Mouse (Mus musculus): ENCODE data around the gene Rmi2.
"Not testable (repeated sequence)": the region's sequence is repeated elsewhere in the genome, so short reads cannot be mapped to it uniquely, and the experiment has no call there.

The Rmi2 gene

GRCm38 (mm10) chr16:10827766-10828460, 6.9 kb upstream of the Rmi2 start:
- DNase-seq, result no peak

DNA sequence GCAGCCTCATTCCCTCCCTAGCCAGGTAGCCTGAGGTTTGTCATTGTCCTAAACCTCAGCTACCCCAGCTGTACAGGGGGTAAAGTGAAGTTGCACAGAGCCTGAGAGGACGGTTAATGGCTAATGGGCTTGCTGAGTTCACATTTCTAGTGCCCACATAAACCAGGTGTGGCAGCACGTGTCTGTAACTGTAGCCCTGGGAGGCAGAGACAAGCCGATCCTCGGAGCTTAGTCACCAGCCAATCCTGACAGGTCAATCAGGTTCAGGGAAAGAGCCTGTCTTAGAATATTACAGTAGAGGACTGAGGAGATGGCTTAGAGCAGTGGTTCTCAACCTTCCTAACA, 6.4 kb upstream of the Rmi2 start:
- no peak for DNase-seq

DNA sequence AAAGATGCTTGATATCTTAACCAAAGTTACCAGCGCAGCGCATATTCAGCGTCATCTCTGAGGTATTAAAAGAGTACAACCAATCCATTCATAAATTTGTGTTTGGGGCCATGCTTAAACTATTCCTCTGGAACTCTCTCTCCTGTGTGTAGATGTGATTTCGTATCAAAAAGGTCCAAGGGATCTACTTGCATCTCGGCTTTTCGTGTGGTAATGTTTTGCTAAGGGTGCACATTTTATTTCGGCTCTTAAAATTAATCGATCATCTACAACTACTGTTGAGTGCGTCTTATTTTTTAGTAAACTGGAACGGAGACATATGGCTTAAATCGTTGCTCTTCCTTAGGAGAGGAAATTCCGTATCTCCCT, 333 bp upstream of the Rmi2 start:
- no peak for DNase-seq

- no peak for DNase-seq
Measured at GRCm38 (mm10) chr16:10836388-10836787, 1.5 kb downstream of the Rmi2 start.

GRCm38 (mm10) chr16:10837250-10837649, 2.4 kb downstream of the Rmi2 start:
- no peak for DNase-seq

- no peak for DNase-seq
Measured at GRCm38 (mm10) chr16:10837903-10838302, 3.0 kb downstream of the Rmi2 start.

GRCm38 (mm10) chr16:10838487-10839245, 3.8 kb downstream of the Rmi2 start:
- DNase-seq, result no peak

- no peak for DNase-seq
Measured at GRCm38 (mm10) chr16:10840018-10840417, 5.2 kb downstream of the Rmi2 start.

DNA sequence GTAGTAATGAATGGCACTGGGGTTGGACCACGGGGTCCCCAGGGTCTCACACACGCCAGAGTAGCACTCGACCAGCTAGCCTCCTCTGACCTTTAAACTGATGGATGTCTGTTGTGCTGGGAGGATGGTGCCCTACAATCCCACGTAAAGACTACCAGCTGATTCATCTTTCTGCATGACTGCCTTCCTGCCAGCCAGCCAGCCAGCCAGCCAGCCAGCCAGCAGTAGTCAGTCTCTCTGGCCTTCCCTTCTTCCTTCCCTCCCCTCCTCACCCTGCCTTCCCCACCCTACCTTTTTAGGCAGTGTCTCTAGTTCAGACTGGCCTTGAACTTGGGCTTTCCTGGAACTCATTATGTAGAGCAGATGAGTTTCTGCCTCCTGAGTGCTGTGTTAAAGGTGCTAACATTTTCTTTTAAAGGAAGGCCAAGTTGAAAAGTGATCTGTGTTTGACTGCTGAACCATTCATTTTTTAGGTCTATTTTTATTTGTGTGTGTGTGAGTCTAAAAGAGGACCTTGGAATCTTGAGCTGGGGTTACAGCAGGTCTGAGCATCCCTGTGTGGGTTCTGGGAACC, 7.5 kb downstream of the Rmi2 start:
- no peak for DNase-seq

DNA sequence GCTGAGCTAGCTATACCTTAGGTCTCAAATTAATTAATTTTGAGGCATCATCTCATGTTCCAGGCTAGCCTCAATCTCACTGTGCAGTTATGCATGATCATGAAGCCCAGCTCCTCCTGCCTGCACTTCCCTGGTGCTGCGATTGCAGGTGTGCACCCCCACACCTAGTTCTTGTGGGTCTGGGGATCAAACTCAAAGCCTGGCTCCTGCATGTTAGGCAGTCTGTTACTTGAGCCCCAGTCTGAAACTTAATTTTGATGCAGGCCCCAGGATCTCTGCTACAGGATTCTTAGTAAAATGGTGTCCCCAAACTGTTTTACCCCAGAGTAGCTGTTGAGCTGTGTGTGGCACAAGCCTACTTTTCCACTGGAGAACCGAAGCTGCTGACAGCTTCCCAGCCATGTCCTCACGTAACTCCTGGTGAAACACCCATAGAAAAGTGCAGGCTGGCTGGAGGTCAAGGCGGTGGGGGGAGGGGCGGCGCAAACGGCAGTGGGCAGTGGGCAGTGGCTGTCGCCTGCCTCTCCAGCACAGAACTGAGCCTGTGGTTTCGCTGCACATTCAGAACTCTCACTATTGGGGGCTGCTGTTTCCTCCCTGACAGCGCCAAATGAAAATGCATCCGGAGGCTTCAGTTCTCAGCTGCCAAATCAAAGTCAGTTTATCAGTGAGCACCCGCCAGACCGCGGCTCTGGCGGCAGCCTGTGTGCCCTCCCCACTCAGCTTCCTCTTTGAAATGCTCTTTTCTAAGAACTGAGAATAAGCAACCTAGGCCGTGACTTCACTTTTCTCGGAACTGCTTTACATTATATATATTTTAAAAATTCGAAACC, 8.8 kb downstream of the Rmi2 start:
- DNase-seq, result no peak

GRCm38 (mm10) chr16:10844319-10844670, 9.4 kb downstream of the Rmi2 start:
- DNase-seq, result no peak

- no peak for DNase-seq
Measured at GRCm38 (mm10) chr16:10845952-10846351, 11.1 kb downstream of the Rmi2 start.

DNA sequence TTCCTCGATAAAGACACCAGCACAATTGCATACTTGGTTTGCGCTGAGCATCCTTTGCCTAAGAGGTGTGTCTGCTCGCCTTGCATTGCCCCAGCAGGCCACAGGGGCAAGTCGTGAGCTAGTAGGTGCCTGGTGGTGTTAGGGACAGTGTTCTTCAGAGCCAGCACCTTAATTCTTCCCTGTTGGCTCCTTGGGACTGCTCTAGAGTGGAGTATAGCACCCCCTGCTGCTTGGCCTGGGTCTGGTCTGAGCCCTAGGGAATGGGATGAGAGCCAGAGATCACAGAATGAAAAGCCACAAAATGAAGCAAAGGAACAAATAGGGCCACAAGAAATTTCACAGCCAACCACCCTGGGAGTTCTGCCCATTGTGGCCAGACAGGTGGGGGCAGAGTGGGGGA, 11.6 kb downstream of the Rmi2 start:
- DNase-seq, result peak; percentile 42

DNA sequence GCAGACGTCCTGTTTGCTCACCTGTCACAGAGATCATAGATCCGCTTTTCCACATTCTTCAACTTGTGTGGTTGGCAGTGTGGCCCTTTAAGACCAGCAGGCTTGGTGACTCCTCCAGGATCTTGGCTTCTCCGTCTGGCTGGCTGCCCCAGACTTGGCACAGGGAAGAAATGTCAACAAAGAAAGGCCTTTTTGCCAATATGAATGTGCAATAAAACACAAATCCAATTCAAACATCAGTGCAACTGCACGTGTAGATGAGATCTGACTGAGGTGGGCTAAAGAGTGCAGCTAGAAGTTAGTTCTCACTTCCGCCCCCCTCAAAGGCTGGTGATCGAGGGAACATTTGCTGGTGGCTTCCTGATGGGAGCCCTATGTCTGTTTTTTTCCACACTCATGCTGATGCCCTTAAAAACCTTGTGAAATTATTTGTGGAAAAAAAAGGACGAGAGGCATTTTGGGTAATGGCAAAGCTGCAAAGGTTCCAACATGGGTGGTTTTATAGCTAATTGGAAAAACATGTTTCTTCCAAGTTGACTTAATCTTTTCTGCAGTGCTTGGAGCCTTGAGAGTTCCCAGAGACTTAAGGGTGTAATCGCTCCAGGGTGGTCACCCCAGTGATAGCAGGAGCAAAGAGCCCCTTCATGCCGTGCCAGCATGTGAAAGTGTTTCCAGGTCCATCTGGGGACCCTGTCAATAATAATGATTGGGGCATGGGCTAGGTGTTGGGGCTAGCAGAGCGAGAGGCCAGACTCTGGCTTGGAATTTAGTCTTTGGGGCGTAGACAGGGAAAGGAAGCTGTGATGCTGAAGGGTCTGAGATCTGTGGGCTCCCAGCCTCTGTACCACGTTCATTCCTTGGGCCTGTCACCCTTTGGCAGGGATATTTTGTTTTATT, 15.4 kb downstream of the Rmi2 start:
- DNase-seq, result peak; percentile 25

- DNase-seq, result no peak
Measured at GRCm38 (mm10) chr16:10850905-10851304, 16.0 kb downstream of the Rmi2 start.

DNA sequence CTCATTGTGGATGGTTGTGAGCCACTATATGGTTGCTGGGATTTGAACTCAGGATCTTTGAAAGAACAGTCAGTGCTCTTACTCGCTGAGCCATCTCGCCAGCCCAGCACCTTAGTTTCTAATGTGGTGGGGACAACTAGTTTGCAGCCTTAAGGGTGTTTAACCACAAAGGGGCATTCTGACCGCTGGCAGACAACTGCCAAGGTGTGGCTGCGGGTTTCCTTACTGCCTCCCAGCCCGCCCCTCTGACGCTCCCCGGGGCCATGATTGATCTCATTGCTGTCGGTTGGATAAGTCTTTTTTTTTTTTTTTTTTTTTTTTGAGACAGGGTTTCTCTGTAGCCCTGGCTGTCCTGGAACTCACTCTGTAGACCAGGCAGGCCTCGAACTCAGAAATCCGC, 17.4 kb downstream of the Rmi2 start:
- not testable (repeated sequence) for DNase-seq

DNA sequence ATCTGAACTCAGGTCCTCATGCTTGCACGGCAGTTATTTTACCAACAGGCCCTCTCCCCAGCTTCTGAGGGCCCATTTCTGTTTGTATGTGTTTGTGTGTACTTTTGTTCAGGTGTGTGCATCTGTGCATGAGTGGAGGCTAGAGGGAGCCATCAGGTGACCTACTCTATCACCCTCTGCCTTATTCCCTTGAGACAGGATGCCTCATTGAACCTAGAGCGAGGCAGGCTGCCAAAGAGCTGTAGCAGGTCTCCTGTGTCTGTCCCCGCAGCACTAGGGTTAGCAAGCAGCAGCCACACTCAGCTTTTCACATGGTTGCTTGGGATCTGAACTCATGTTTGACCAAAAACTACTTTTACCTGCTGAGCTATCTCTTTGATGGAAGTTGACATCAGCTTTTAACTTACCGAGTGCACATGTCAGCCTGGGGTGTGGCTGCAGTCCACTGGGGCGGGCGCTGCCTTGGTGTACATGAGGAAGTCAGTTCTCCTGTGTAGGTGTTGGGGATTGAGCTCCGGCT, 24.9 kb downstream of the Rmi2 start:
- DNase-seq, result no peak

DNA sequence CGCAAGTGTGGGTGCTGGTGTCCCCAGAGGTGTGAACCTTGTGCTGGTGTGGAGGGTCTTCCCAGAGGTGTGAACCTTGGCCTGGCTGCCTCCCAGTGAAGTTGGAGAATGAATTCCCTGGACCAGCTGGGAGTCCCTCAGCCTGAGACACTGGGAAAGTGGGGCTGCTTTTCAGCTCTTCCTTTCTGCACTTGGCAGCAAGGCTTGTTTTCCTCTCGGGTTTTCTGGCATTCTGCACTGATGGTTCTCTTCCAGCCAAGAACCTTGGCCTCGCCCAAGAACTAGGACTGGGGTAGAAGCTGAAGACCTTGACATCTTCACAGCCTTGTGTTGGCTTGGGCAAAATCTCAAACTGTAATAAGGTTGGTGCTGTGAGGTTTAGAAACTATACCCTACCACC, 26.5 kb downstream of the Rmi2 start:
- DNase-seq, result no peak

GRCm38 (mm10) chr16:10864833-10865591, 30.2 kb downstream of the Rmi2 start:
- no peak for DNase-seq

DNA sequence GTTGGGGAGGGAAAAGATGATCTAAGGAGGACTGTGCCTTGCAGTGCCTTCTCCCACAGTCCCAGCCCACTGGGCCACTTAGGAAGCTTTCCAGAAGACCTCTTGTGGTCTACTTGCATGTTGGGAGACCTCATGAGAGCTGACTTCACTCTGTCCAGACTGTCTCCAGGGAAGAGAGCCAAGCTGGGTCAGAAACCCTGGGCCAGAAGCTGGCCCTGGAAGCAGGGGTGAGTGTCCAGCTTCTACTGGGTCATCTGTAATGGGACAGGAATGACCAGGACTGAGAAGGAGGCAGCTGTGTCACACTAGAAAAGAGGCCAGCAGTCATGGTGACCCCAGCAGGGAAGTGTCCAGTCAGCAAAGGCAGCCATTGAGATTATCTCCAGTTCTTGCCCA, 30.7 kb downstream of the Rmi2 start:
- no peak for DNase-seq

DNA sequence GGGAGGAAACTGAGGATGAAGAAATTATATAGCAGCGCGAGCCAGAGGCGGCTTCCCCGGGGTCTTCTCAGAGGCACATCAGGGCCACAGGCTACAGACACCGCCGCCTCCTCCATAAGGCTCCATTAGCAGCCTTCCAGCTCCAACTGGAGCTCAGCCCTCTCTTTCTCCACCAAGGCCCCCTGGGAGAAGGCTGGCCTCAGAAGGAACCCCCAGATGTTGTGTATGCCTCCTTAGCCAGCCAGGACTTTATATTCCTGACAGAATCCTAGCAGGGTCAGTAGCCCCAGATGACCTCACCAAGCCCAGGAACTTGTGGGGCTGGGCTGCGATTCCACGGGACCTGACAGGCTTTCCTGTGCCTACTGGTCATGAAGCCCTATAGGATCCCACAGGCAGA, 32.0 kb downstream of the Rmi2 start:
- no peak for DNase-seq

DNA sequence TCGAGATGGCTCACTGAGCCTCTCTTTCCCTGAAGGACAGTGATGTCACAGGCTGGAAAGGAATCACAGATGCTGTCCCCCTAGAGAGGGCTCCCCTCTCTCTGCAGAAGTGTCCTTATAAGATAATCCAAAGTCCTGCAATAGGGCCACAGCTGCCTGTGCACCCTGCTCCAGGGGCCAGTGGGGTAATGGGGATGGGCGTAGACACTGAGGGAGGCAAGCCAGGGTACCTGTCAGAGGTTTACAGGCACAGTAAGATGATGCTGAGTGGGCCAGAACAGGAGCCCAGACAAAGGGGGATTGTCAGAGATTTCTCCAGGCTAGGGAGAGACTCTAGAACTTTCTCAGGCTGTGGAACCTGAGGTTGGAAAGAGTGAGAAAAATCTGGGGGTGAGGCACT, 32.6 kb downstream of the Rmi2 start:
- no peak for DNase-seq

Data from right cerebral cortex, adult 18-20 months (tissue).